Mouse (Mus musculus) limb, embryonic 11.5 days (tissue): ENCODE results near the gene Gna15. TPM values are rescaled to one million over a fixed set of nuclear protein-coding genes. Genes with fewer than 3 reads are reported as not detected.

Experiments
- ATAC-seq: fragments of 200-750 bp; cut with Nextera tagmentation; 2 replicates; pipeline ENCODE4 v1.8.0; 2017; ENCODE audit warnings: low read depth; ENCODE audit not compliant: insufficient number of reproducible peaks, low FRiP score, low TSS enrichment
- DNase-seq: peaks from one replicate; pipeline ENCODE4 v3.0.0-alpha.2; 2015; ENCODE audit warnings: low spot score
- H3K27ac ChIP-seq: fragments of 300-500 bp; sonication (generic); replicated peaks from 2 replicates; pipeline ENCODE4 v1.5.1; 2014; ENCODE audit warnings: low read depth, mild to moderate bottlenecking, low read length
- H3K27me3 ChIP-seq: fragments of 300-500 bp; sonication (generic); 2 replicates; pipeline ENCODE4 v1.6.1; 2014; ENCODE audit warnings: mild to moderate bottlenecking, low read length, mixed read lengths; ENCODE audit not compliant: control insufficient read depth, insufficient read depth
- H3K36me3 ChIP-seq: fragments of 300-500 bp; sonication (generic); 2 replicates; pipeline ENCODE4 v1.6.1; 2014; ENCODE audit warnings: mild to moderate bottlenecking, low read length, moderate library complexity, mixed read lengths; ENCODE audit not compliant: control insufficient read depth, insufficient read depth
- H3K4me1 ChIP-seq: fragments of 300-500 bp; sonication (generic); 2 replicates; pipeline ENCODE4 v1.6.1; 2014; ENCODE audit warnings: low read length, mixed read lengths; ENCODE audit not compliant: control insufficient read depth, insufficient read depth
- H3K4me2 ChIP-seq: fragments of 300-500 bp; sonication (generic); 2 replicates; pipeline ENCODE4 v1.6.1; 2014; ENCODE audit warnings: low read depth, mild to moderate bottlenecking, moderate library complexity; ENCODE audit not compliant: severe bottlenecking
- H3K4me3 ChIP-seq: fragments of 300-500 bp; sonication (generic); 2 replicates; pipeline ENCODE4 v1.5.1; 2014; ENCODE audit warnings: low read depth, low read length
- H3K9ac ChIP-seq: fragments of 300-500 bp; sonication (generic); 2 replicates; pipeline ENCODE4 v1.6.1; 2014; ENCODE audit warnings: mild to moderate bottlenecking, low read length
- H3K9me3 ChIP-seq: fragments of 300-500 bp; sonication (generic); 2 replicates; pipeline ENCODE4 v1.6.1; 2016; ENCODE audit warnings: low read length; ENCODE audit not compliant: control insufficient read depth
- WGBS: fragments of 180-500 bp; shearing (Covaris S2); extraction: QIAGEN DNeasy Blood & Tissue Kit; methylation state at CpG from one replicate; pipeline ENCODE4 v1.1.7; 2014; 5-methylcytosine and 5-hydroxymethylcytosine counted together
- polyA plus RNA-seq: library from polyadenylated mRNA; unstranded; fragments of >200 nt; fragmentation: Nextera tagmentation; extraction: Ambion mirVana; gene quantifications from 2 replicates; pipeline ENCODE4 v1.2.1, GENCODE M21; 2014

Gna15 gene
- polyA plus RNA-seq, 1 experiment from 2014 or later: 0.99 TPM

DNA sequence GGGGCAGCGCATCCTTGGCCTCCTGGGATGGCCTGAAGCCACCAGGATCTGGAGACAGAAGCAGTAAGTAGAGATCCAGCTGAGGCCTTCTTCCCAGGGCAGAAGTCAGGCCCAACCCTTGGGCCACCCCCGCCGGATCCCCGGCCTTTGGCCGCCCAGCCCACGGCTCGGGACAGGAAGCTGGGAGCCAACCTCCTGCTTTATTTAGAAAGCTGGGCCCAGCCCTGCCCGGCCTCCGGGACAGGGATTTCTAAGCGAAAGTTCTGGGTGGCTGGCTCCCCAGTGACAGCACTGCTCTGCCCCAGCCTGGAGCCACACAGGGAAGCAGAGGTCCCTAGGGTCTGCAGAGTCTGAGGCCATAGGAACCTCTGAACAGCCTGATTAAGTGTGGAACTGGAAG is 17.8 kb upstream of the Gna15 start:
- WGBS: 91% methylated on average over 10 of the region's 10 CpGs
- Histone ChIP-seq H3K4me1 (peaks cover 16% of the 10 kb centered on the region), H3K9ac (peak overlapping the region; percentile 30; the same call in 1 of the 2 replicates), H3K4me2 (no peak overlapping the region), H3K36me3 (peaks cover 3% of the 10 kb centered on the region; the same call in 1 of the 2 replicates), H3K9me3 (no peaks in the 10 kb centered on the region), H3K27me3 (no peaks in the 10 kb centered on the region), H3K4me3 (no peak overlapping the region), H3K27ac (no peak overlapping the region; the same call in 1 of the 2 replicates)
- ATAC-seq (no peak), DNase-seq (no peak)

DNA sequence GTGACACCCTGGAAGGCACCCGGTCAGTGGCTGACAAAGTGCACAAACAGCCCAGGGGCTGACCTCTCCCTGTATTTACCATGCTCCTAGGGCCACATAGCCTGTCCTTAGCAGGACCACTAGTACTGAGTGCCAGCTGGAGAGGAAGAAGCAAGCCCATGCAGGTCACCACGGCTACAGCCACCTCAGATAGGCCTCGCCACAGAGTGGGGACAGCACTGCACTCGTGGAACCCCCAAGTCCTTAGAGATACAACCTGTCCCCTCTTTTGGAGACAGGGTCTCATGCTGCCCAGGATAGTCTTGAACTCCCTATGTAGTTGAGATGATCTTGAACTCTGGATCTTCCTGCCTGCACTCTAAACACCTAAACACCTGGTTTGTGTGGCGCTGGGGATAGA is 17.3 kb upstream of the Gna15 start:
- ATAC-seq: no peak
- peaks cover 16% of the 10 kb centered on the region for H3K4me1 ChIP-seq
- no peak overlapping the region for H3K4me2 ChIP-seq
- H3K9ac ChIP-seq: no peak overlapping the region
- 95% methylated on average over 5 of the region's 5 CpGs for WGBS
- no peaks in the 10 kb centered on the region for H3K9me3 ChIP-seq
- no peak overlapping the region for H3K4me3 ChIP-seq
- H3K36me3 ChIP-seq: peaks cover 3% of the 10 kb centered on the region; the same call in 1 of the 2 replicates
- no peak overlapping the region for H3K27ac ChIP-seq
- H3K27me3 ChIP-seq: no peaks in the 10 kb centered on the region
- DNase-seq: no peak

DNA sequence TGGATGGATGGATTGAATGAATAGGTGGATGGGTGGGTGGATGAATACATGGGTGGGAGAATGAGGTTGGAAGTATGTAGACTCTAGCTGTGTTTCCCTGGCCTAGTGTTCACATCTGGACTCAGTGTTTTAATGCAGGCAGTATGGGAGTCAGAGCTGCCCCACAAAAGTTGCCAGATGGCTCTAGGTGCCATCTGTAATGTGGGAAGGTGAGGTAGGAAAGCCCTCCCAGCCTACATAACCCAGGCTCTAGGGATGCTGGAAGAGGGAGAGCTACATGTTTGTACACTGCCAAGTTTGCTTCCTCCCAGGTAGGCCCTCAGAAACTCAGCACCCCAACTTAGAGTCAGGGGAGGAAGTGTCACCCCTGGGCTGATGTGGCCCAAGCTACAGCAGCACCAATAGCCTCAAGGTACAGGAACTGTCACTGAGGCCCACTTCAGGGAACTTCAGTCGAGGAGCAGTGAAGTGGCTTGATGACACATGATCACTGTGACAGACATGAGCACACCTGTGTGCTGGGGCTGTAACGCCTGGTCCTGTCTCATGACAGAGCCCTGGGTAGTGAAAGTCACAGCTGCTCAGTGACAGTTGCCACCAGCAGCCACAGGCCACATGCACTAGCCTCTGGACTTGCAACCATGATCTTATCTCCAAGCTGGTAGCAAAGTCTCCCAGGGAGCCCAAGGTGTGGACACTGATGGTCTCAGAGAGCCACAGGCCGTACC is 14.5 kb upstream of the Gna15 start:
- H3K4me2 ChIP-seq: no peak overlapping the region
- no peak overlapping the region for H3K27ac ChIP-seq
- H3K9ac ChIP-seq: no peak overlapping the region
- peaks cover 9% of the 10 kb centered on the region for H3K4me1 ChIP-seq
- H3K4me3 ChIP-seq: no peak overlapping the region
- DNase-seq: no peak
- no peak for ATAC-seq
- WGBS: 86% methylated on average over 3 of the region's 3 CpGs
- H3K27me3 ChIP-seq: no peaks in the 10 kb centered on the region
- peaks cover 3% of the 10 kb centered on the region; the same call in 1 of the 2 replicates for H3K36me3 ChIP-seq
- H3K9me3 ChIP-seq: no peaks in the 10 kb centered on the region

DNA sequence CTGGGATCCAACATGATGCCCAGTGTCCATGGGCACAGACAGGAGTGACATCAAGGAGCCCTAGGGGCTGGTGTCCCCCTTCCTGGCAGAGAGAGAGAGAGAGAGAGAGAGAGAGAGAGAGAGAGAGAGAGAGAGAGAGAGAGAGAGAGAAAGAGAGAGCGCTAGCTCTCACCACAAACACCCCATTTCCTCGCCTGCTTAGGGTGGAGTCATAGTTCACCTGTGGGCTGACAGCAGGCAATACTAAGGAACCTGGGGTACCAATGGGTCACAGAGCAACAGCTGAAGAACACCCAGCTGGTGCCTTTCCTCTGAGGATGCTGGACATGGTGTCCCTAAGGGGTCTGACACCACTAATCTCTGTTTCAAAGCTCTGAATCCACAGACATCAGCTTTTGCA is 13.4 kb upstream of the Gna15 start:
- peaks cover 5% of the 10 kb centered on the region for H3K36me3 ChIP-seq
- no peak overlapping the region for H3K27ac ChIP-seq
- peaks cover under 1% of the 10 kb centered on the region; the same call in 1 of the 2 replicates for H3K4me1 ChIP-seq
- 82% methylated on average over 2 of the region's 2 CpGs for WGBS
- no peak for ATAC-seq
- no peak for DNase-seq
- no peak overlapping the region for H3K4me3 ChIP-seq
- H3K27me3 ChIP-seq: no peaks in the 10 kb centered on the region
- no peaks in the 10 kb centered on the region for H3K9me3 ChIP-seq
- H3K9ac ChIP-seq: no peak overlapping the region
- H3K4me2 ChIP-seq: no peak overlapping the region

DNA sequence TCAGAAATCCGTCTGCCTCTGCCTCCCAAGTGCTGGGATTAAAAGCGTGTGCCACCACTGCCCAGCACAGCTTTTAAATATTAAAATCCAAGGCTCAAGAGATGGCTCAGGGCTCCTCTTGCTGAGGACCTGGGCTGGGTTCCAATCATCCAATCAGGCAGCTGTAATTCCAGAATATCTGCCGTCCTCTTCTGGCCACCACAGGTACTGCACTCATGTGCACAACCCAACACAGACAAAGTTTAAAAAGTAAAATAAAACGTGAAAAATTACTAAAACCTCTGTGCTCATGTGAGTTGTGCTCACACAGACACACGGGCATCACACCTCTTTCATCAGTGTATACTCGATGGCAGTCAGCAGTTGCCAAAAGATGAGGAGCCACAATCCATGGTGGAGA is 12.7 kb upstream of the Gna15 start:
- H3K36me3 ChIP-seq: peaks cover 9% of the 10 kb centered on the region
- 74% methylated on average over 6 of the region's 6 CpGs for WGBS
- H3K4me1 ChIP-seq: no peaks in the 10 kb centered on the region
- no peak overlapping the region for H3K9ac ChIP-seq
- no peaks in the 10 kb centered on the region for H3K9me3 ChIP-seq
- no peak for DNase-seq
- H3K27me3 ChIP-seq: no peaks in the 10 kb centered on the region
- H3K4me3 ChIP-seq: no peak overlapping the region
- H3K4me2 ChIP-seq: no peak overlapping the region
- no peak overlapping the region for H3K27ac ChIP-seq
- no peak for ATAC-seq

DNA sequence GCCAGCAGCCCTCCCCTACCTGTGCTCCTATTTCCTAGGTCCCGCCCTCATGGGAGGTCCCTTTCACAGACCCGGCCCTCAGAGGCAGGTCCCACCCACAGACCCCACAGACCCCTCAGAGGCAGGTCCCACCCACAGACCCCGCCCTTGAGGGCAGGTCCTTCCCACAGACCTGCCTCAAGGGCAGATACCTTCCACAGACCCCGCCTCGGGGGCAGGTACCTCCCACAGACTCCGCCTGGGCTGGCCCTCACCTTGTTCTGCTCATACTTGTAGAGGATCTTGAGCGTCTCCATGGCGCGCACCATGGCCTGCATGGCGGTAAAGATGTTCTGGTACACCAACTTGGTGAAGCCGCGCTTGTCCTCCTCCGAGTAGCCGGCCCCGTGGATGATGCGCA is 10.8 kb upstream of the Gna15 start:
- H3K4me3 ChIP-seq: no peak overlapping the region
- H3K4me1 ChIP-seq: no peaks in the 10 kb centered on the region
- H3K36me3 ChIP-seq: peaks cover 16% of the 10 kb centered on the region
- no peaks in the 10 kb centered on the region for H3K27me3 ChIP-seq
- H3K4me2 ChIP-seq: no peak overlapping the region
- H3K9ac ChIP-seq: no peak overlapping the region
- DNase-seq (no peak), ATAC-seq (no peak)
- H3K9me3 ChIP-seq: no peaks in the 10 kb centered on the region
- H3K27ac ChIP-seq: no peak overlapping the region
- WGBS: 48% methylated on average over 16 of the region's 16 CpGs

DNA sequence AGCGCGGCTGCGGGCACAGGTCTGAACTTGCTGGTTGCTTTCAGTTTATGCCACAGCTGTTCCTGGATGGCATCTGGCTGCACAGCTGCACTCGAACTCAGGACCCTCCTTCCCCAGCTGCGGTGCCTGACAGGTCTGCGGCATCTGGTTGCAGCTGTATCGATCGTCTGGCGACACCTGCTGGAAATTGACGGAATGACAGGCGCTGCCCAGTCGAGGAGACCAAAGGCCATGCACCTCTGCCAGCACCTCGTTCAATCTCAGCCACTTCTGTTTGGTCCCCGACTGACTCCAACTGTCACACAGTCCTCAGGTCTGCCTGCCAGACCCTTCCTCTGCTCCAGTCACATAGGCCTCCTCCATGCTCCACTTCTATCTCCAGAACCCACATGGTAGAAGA is 2.8 kb upstream of the Gna15 start:
- 0 out of 2 replicates have a peak, but pooled peaks cover 9% of the 10 kb centered on the region for H3K27me3 ChIP-seq
- no peaks in the 10 kb centered on the region; the same call in 1 of the 2 replicates for H3K9me3 ChIP-seq
- no peak overlapping the region for H3K9ac ChIP-seq
- H3K4me2 ChIP-seq: no peak overlapping the region
- H3K4me1 ChIP-seq: no peaks in the 10 kb centered on the region
- no peak overlapping the region for H3K4me3 ChIP-seq
- ATAC-seq (no peak), DNase-seq (peak; percentile 91)
- H3K27ac ChIP-seq: no peak overlapping the region
- WGBS: 11% methylated on average over 14 of the region's 14 CpGs
- peaks cover 10% of the 10 kb centered on the region for H3K36me3 ChIP-seq

DNA sequence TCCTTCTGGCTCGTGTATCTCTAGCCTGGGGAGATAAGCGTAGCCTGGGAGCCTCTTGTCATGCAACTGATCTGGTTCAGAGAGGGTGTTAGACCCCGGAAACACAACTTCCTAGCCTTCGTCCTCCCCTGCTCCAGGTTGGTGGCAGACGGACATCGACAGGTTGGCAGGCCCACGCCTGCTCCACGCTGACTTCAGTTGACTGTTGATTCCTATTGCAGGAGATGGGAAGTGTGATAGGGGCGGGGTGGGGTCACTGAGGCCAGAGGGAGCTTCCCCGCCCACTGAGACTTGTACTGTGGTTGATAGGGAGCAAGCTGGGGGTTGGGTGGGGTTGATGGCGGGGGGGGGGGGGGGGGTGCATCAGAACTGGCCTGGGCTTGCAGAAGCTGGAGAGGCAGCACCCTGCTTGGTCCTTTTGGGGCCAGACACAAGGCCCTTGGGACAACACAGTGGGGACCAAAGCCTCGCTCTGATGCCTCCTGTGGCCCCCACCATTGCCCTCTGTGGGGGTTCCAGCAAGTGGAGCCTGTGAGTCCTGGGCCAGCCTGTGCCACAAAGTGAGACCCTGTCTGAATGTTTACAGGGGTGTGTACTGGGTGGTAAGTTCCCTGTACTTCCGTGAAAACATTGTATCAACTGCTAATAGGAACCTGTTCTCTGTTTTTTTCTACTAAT is 1.1 kb upstream of the Gna15 start:
- no peaks in the 10 kb centered on the region for H3K4me1 ChIP-seq
- WGBS: 56% methylated on average over 12 of the region's 13 CpGs
- H3K4me3 ChIP-seq: no peak overlapping the region
- DNase-seq (no peak), ATAC-seq (no peak)
- H3K36me3 ChIP-seq: peaks cover 3% of the 10 kb centered on the region; the same call in 1 of the 2 replicates
- H3K9ac ChIP-seq: no peak overlapping the region
- H3K27me3 ChIP-seq: 0 out of 2 replicates have a peak, but pooled peaks cover 9% of the 10 kb centered on the region
- no peak overlapping the region for H3K27ac ChIP-seq
- no peak overlapping the region for H3K4me2 ChIP-seq
- H3K9me3 ChIP-seq: no peaks in the 10 kb centered on the region; the same call in 1 of the 2 replicates
